20 mouse cellular contexts compared by ENCODE assay signal in genomic region chr10:78000200-78000599, GRCm38 (mm10). TPM values are rescaled to one million over a fixed set of nuclear protein-coding genes. Genes with fewer than 3 reads are reported as not detected.
"Had no signal": no experiment of that assay in that cellular context is flagged by ENCODE, and none has a peak within 500 bp of the region (broad histone marks: within the 10 kb centered on the region; RNA-seq: fewer than 3 reads in every experiment).

No protein-coding gene starts in this region.

- DNase-seq: left cerebral cortex, postnatal 4 days; liver; liver, embryonic 13.5 days; liver, postnatal 0 days; lung, adult 18-20 months; lung, adult 2 months; lung, embryonic 14.5 days; lung, postnatal 10 days; lung, postnatal 14 days; lung, postnatal 36 days; lung, postnatal 4 days; midbrain, embryonic 14.5 days had no signal

RNA-seq across cellular contexts. Expression of gene Dnmt3l, which starts 41.5 kb away (rescaled TPM):
- total RNA-seq: left cerebral cortex, postnatal 25 days; left cerebral cortex, postnatal 36 days; left cerebral cortex, postnatal 4 days; liver, adult 2 months; megakaryocyte-erythroid progenitor cell, adult 5-6 weeks; midbrain, postnatal 0 days; monocyte, adult 5-6 weeks had no signal

RNA-seq across cellular contexts. Expression of gene Aire, which starts 43.2 kb away (rescaled TPM):
- total RNA-seq: left cerebral cortex, postnatal 25 days; liver, adult 2 months; megakaryocyte progenitor cell, adult 5-6 weeks; megakaryocyte, adult 5-6 weeks; megakaryocyte-erythroid progenitor cell, adult 5-6 weeks; monocyte, adult 5-6 weeks had no signal
